Mouse (Mus musculus) ES-Bruce4 (cell line): ENCODE measurements around the gene Daglb. TPM values are rescaled to one million over a fixed set of nuclear protein-coding genes. Genes with fewer than 3 reads are reported as not detected.

Experiments used
- H3K27ac ChIP-seq: 2 replicates; pipeline ENCODE4 v1.5.1; 2012; ENCODE audit warnings: low read length, inconsistent platforms; ENCODE audit not compliant: insufficient read depth
- H3K27me3 ChIP-seq: 2 replicates; pipeline ENCODE4 v1.6.1; 2012; ENCODE audit warnings: mild to moderate bottlenecking, low read length, inconsistent platforms; ENCODE audit not compliant: control insufficient read depth, poor library complexity, insufficient read depth, severe bottlenecking
- H3K36me3 ChIP-seq: 2 replicates; pipeline ENCODE4 v1.6.1; 2012; ENCODE audit warnings: inconsistent platforms, mild to moderate bottlenecking, low read length, moderate library complexity; ENCODE audit not compliant: control insufficient read depth, poor library complexity, insufficient read depth, severe bottlenecking
- H3K4me1 ChIP-seq: one replicate; pipeline ENCODE4 v1.8.1; 2011; ENCODE audit warnings: low read length; ENCODE audit not compliant: control insufficient read depth, insufficient read depth
- H3K4me3 ChIP-seq: 2 replicates; pipeline ENCODE4 v1.5.1; 2011; ENCODE audit warnings: low read depth, mild to moderate bottlenecking, low read length
- H3K9ac ChIP-seq: 2 replicates; pipeline ENCODE4 v1.6.1; 2012; ENCODE audit warnings: low read depth, mild to moderate bottlenecking, inconsistent platforms; ENCODE audit not compliant: poor library complexity, severe bottlenecking
- H3K9me3 ChIP-seq: replicated peaks from 2 replicates; pipeline ENCODE4 v1.6.1; 2012; ENCODE audit warnings: mild to moderate bottlenecking, low read length, inconsistent platforms; ENCODE audit not compliant: control insufficient read depth, poor library complexity, insufficient read depth, severe bottlenecking
- CTCF ChIP-seq: IDR thresholded peaks from one replicate; pipeline ENCODE4 v1.8.1; 2011; ENCODE audit warnings: low read depth, low read length
- EP300 ChIP-seq: IDR thresholded peaks from 2 replicates; pipeline ENCODE4 v1.6.1; 2011; ENCODE audit warnings: low read depth, low read length; ENCODE audit not compliant: insufficient read depth
- POLR2A ChIP-seq: IDR thresholded peaks from one replicate; pipeline ENCODE4 v1.8.1; 2011; ENCODE audit warnings: low read length; ENCODE audit not compliant: insufficient read depth
- polyA plus RNA-seq: library from polyadenylated mRNA; stranded (reverse); fragments of >200 nt; gene quantifications from 2 replicates; pipeline ENCODE4 v1.2.4, GENCODE M21; 2011; ENCODE audit warnings: low read depth; ENCODE audit not compliant: missing spikeins, insufficient read depth, insufficient read length

Daglb gene
- polyA plus RNA-seq, 1 experiment: 3.1 TPM

GRCm38 (mm10) chr5:143469628-143470027 lies 5.2 kb downstream of the Daglb start:
- H3K4me1 ChIP-seq: no peaks in the 10 kb centered on the region
- no peaks in the 10 kb centered on the region for H3K36me3 ChIP-seq
- H3K9me3 ChIP-seq: no peaks in the 10 kb centered on the region
- no peaks in the 10 kb centered on the region for H3K27me3 ChIP-seq
- H3K27ac ChIP-seq: no peak overlapping the region
- no peak overlapping the region for H3K4me3 ChIP-seq
- TF ChIP-seq CTCF: no peak
- no peak for TF ChIP-seq EP300
- TF ChIP-seq POLR2A: no peak
- H3K9ac ChIP-seq: no peak overlapping the region

- no peaks in the 10 kb centered on the region for H3K36me3 ChIP-seq
Measured at GRCm38 (mm10) chr5:143470421-143471164, 6.2 kb downstream of the Daglb start.

GRCm38 (mm10) chr5:143471165-143471546 lies 6.8 kb downstream of the Daglb start:
- Histone ChIP-seq H3K36me3 (no peaks in the 10 kb centered on the region), H3K27ac (no peak overlapping the region), H3K4me3 (no peak overlapping the region), H3K27me3 (no peaks in the 10 kb centered on the region), H3K9ac (no peak overlapping the region), H3K9me3 (no peaks in the 10 kb centered on the region), H3K4me1 (no peaks in the 10 kb centered on the region)
- TF ChIP-seq CTCF (no peak), EP300 (no peak), POLR2A (no peak)

More at GRCm38 (mm10) chr5:143470421-143471164, 6.2 kb downstream of the Daglb start:
- Histone ChIP-seq H3K27me3 (no peaks in the 10 kb centered on the region), H3K9ac (no peak overlapping the region), H3K27ac (no peak overlapping the region), H3K9me3 (no peaks in the 10 kb centered on the region), H3K4me1 (no peaks in the 10 kb centered on the region), H3K4me3 (no peak overlapping the region)
- no peak for TF ChIP-seq POLR2A
- no peak for TF ChIP-seq CTCF
- TF ChIP-seq EP300: no peak

GRCm38 (mm10) chr5:143471953-143472618 lies 7.7 kb downstream of the Daglb start:
- no peaks in the 10 kb centered on the region for H3K27me3 ChIP-seq
- H3K36me3 ChIP-seq: no peaks in the 10 kb centered on the region
- H3K4me3 ChIP-seq: no peak overlapping the region
- no peaks in the 10 kb centered on the region for H3K4me1 ChIP-seq
- H3K9me3 ChIP-seq: no peaks in the 10 kb centered on the region
- H3K9ac ChIP-seq: no peak overlapping the region
- H3K27ac ChIP-seq: no peak overlapping the region
- TF ChIP-seq CTCF (no peak), POLR2A (no peak), EP300 (no peak)

- Histone ChIP-seq H3K4me3 (no peak overlapping the region), H3K9ac (no peak overlapping the region), H3K27me3 (no peaks in the 10 kb centered on the region), H3K27ac (no peak overlapping the region), H3K9me3 (no peaks in the 10 kb centered on the region), H3K4me1 (no peaks in the 10 kb centered on the region), H3K36me3 (no peaks in the 10 kb centered on the region)
- no peak for TF ChIP-seq POLR2A
- TF ChIP-seq EP300: no peak
- TF ChIP-seq CTCF: no peak
Measured at GRCm38 (mm10) chr5:143475153-143475844, 10.9 kb downstream of the Daglb start.

- Histone ChIP-seq H3K4me3 (no peak overlapping the region), H3K9ac (no peak overlapping the region), H3K27me3 (no peaks in the 10 kb centered on the region), H3K4me1 (no peaks in the 10 kb centered on the region), H3K9me3 (no peaks in the 10 kb centered on the region), H3K36me3 (no peaks in the 10 kb centered on the region), H3K27ac (no peak overlapping the region)
- TF ChIP-seq EP300: no peak
- no peak for TF ChIP-seq CTCF
- TF ChIP-seq POLR2A: no peak
Measured at GRCm38 (mm10) chr5:143476013-143476412, 11.6 kb downstream of the Daglb start.
